Mouse (Mus musculus): ENCODE data around the gene Pknox1.
"Not testable (repeated sequence)": the region's sequence is repeated elsewhere in the genome, so short reads cannot be mapped to it uniquely, and the experiment has no call there.

Gene Pknox1

DNA sequence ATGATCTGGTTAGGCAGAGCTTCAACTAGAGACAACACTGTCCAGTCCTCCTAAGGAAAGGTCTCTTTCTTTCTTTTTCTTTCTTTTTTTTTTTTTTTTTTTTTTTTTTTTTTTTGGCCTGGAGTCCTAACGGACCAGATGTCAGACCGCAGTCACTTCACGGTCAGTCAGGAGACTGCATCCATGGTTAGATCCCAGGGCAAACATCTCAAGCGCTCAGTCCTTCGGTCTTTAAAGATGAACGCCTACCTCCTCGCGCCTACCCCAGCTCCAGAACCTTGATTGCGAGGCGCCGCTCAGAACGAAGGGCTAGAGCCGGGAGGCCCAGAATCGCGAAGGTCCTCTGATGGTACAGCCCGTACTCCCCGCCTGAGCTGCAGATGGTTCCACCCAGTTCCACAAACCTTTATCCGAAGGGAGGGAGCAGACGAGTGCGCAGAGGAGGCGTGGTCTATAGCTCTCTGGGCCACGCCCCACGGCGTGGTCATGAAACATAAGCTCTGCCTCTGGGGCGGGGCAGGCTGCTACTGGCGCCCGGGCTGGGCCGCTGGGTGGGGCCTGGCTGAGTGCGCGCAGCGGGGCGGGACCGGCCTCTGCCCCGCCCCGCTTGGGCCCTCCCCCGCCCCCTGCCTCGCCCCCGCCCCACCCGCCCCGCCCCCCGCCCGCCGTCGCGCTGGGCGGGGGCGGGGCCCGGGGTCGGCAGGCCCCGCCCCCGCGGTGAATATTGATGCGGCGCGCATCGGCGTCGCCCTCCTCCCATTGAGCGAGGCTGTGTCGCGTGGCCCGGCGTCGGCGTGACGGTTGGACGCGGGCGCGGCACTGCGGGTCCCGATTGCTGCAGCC is at the start of gene Pknox1:
TSS of gene Pknox1 (plus strand) at position 720 of the 843 bp plus-strand sequence.
- DNase-seq (ENCODE audit: low spot score): peak; percentile 99

DNA sequence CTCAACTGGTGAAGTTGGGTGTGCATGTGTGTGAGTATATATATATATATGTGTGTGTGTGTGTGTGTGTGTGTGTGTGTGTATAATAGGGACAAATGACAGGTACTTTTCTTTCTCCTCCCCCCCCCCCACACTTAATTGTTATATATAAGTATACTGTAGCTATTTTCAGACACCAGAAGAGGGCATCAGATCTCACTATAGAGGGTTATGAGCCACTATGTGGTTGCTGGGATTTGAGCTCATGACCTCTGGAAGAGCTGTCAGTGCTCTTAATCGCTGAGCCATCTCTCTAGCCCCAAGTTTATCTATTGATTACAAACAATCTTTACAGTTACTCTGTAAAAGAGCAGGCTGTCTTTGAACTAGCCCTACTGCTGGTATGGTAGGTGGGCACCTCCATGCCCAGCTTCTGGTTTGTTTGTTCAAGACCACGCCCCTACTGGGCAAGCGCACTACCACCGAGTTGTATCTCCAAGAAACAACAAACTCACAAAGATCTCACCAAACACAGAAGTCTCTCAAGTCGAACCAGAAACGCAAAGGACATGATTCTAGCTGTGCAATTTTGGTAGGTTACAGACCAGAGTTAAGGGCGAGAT is 45.1 kb upstream of the Pknox1 start:
- DNase-seq (ENCODE audit: low spot score): no peak

DNA sequence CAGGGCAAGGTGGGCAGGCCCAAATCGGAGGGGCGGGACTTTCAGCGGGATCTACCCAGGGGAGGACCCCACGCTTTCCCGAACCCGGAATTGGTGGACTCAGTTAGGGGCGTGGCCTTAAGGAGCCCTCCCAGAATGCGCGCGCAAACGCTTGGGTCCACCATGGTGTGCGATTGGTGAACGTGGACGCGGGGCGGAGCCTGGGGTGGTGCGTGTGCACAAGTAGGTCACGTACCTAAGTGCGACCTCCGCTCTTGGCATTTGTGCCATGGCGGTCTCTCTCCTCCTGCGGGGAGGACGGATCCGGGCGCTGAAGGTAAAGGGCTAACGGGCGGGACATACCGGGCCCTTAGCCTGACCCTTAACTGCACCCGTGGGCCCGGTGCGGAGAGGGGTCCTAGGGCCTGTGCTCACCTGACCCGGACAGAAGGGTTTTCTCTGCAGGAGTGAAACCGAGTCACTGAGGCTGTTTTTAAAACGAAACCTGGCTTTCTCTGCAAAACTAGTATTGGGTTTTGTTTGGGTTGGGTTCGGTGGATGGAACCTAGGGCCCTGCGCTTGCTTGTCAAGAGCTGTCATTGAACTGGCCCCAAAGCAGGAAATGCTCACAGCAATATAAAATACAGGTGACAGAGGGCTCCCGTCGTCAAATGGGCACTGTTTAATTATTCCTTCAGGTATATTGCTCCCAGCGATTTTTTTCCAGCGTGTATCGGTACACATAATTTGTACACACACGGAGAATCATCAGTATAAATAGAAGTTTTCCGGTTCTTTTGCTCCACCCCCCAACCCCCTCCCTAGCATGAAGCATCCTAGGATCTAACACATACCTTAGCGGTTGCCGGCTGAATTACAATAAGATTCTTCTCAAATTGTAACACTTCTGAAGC is 44.3 kb upstream of the Pknox1 start, which contains the start of the genes Wdr4 and Ndufv3:
TSS of gene Wdr4 (minus strand) at position 35 of the 893 bp plus-strand sequence.
TSS of gene Ndufv3 (plus strand) at position 170 of the 893 bp plus-strand sequence.
- peak; percentile 99 for DNase-seq (ENCODE audit: low spot score)

DNA sequence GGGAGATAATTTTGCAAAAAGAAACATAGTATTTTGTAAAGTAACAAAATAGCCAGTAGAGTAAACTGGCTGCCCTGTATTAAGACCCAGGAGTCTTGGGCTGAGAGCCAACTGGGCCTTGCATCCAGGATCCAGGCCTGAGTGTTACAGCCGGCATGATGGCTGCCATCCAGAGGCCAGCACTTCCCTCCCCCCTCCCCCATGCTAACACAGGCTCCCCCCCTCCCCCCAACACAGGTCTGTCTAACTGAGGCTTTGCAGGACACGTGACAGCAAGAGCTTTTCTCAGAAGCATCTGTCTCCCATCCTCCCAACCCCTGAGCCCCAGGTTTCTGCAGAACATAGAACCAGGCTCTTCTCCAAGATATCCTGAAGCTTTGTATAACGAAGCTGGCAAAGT is 43.6 kb upstream of the Pknox1 start:
- no peak for DNase-seq (ENCODE audit: low spot score)

DNA sequence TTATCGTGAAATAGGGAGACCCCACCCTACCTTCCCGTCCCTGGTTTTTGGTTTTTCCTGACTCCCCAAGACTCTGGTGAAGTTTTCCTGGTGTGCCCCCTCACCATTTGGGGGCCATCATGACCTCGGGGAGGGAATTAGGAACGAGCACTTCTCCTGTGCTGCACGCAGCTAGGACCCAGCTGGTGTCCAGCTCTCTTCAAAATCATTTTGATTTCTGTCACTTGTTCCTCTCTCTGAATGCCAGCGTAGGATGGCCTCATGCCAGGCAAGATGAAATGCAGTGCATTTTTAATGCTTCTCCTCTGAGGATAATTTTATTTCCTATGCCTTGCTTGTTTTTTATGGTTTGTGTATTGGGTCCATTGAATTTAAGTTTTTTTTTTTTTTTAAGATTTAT is 42.6 kb upstream of the Pknox1 start:
- DNase-seq (ENCODE audit: low spot score): no peak

DNA sequence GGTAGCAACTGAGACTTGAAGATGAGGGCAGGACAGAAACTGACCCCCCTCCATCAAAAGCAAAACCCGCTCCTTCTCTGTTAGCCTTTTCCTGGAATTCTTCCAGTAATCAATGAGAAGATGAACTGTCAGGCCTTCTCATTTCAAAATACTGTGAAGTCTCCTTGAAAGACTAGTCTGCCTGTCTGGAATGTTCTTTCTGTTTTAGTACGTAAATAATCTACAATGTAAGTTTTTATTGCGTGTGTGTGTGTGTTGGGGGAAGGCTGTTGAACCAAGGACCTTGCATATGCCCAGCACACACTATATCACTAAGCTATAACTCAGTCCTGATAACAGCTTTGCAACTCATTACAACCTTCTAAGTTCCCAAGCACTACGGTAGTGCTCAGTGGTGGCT is 39.4 kb upstream of the Pknox1 start:
- no peak for DNase-seq (ENCODE audit: low spot score)

DNA sequence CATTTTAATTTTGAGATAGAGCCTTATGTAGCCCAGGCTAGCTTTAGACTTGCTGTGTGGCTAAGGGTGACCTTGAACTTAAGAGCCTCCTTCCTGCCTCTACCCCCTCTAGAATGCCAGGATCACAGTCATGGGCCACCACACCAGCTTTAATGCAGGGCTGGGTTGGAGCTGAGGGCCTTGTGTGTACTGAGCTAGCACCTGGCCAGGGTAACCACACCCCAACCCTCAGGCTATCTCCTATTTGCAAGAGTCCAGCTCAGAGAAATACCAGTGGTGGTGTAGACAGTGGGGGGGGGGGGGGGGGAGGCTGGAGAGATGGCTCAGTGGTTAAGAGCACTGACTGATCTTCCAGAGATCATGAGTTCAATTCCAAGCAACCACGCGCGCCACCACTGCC is 38.7 kb upstream of the Pknox1 start:
- DNase-seq (ENCODE audit: low spot score): no peak

DNA sequence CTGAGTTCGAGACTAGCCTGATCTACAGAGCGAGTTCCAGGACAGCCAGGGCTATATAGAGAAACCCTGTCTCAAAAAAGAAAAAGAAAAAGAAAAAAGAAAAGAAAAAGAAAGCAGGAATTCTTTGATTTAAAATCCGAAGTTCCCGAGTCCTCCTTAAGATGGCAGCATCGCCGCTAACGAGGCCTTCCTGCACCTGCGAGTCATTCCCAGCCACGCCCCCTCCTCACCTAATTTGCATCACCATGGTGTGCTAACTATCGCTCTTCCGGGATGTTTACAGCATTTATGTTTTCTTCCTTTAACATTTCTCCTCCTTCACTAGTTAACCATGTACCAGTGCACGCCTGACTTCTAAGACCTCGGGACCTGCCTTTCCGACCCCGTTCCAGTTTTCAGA is 35.2 kb upstream of the Pknox1 start:
- DNase-seq (ENCODE audit: low spot score): no peak

DNA sequence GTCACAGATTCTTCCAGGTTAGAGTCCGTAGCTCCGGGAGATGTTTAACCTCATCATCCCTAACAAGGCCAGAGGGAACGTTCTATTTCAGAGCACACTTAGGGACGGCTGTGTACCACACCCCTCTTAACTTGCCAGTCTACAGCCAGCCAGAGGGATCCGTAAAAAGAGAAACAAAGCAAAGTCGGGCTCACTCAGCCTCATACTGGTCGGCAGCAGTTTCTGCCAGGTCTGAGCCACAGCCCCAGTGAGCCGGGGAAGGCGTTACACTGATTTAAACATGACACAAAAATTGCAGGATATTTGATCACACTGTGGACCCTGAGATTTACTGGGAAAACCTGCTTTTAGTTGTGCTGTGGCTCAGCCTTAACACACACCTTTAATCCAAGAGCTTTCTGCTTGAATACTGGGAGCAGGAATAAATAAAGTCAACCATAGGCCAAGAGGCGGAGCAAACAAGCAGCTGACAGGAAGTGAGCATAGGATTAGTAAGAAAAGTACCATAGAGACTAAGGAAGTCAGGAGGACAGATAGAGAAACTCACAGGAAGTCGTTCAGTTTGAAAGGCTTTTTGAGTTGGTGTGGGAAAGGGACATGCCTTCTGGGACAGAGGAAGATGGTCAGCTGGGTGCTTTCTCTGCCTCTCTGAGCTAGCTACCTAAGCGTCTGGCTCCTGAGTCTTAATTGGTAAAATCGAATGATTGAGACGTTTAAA is 32.9 kb upstream of the Pknox1 start:
- no peak for DNase-seq (ENCODE audit: low spot score)

DNA sequence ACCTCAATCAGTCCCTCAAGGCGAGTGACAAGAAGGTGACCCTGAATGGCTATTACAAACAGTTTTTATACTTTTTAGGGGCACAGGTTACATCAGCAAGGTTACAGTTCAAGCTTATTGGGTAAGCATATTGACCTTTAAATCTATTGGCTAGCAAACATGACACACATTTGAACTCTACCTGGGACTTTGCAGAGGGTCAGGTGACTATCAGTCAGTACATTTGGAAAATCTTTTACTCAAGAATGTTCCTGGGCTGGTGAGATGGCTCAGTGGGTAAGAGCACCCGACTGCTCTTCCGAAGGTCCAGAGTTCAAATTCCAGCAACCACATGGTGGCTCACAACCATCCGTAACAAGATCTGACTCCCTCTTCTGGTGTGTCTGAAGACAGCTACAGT is 32.2 kb upstream of the Pknox1 start:
- DNase-seq (ENCODE audit: low spot score): not testable (repeated sequence)

DNA sequence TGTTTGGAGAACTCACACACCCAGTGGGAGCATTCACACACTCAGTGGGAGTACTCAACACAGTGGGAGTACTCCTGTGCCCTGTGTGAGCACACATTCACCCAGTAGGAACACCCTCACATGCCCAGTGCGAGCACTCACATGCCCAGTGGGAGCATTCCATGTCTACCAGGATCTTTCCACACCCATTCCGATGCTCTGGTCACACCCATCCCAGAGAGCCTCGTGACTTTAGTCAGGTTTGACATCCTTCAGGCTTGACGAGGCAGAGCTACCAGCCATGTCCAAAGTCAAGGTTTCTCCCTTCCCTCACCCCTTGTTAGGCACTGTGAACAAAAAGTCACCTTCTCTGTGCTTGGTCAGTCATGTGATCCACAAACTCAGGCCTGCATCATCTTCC is 29.2 kb upstream of the Pknox1 start:
- no peak for DNase-seq (ENCODE audit: low spot score)

DNA sequence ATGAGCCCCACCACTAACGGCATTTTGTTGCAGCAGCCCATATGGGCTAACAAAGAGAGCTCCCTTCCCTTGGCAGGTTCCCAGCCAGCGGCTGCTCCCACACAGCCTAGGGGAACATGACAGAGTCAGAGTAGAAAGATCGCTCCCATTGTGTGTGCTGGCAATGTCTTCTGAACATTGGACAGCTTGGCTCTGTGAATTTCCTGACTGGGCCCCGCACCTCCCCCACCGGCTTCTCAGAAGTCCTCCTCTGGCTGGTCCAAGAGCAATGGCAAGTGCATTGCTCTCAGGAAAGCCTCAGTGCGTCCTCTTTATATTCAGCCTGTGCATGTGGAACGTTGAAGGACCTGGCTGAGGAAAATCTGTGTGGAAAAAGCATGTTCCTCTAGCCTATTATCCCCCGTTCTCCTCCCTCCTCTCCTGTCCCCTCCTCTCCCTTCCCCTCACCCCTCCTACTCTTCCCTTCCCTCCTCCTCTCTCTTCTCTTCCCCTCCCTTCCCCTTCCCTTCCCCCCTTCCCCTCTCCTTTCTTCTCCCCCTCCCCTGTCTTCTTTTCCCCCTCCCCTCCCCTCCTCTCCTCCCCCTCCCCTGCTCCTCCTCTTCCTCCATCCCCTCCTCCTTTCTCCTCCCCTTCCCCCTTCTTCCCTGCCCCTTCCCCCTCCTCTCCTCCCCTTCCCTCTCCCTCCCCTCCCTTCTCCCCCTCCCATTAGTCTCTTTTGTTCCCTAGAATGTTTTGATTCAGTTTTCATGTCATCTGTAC is 28.5 kb upstream of the Pknox1 start:
- DNase-seq (ENCODE audit: low spot score): no peak

DNA sequence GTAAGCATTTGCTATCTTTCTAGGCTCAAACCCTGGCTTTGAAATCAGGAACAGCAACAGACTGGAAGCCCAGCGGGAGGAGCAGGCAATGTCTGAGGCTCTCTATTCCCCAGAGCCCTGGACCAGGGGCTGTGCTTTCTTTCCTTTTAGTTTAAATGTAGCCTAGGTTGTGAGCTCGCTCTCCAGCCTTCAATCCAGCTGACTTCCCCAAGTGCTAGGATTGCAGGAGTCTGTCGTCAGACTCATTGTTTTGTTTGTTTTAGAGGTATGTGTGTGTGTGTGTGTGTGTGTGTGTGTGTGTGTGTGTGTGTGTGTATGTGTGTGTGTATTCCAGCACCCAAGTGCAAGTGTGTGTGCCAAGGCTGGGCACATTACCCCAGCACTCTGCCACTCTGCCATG is 24.4 kb upstream of the Pknox1 start:
- DNase-seq (ENCODE audit: low spot score): no peak

DNA sequence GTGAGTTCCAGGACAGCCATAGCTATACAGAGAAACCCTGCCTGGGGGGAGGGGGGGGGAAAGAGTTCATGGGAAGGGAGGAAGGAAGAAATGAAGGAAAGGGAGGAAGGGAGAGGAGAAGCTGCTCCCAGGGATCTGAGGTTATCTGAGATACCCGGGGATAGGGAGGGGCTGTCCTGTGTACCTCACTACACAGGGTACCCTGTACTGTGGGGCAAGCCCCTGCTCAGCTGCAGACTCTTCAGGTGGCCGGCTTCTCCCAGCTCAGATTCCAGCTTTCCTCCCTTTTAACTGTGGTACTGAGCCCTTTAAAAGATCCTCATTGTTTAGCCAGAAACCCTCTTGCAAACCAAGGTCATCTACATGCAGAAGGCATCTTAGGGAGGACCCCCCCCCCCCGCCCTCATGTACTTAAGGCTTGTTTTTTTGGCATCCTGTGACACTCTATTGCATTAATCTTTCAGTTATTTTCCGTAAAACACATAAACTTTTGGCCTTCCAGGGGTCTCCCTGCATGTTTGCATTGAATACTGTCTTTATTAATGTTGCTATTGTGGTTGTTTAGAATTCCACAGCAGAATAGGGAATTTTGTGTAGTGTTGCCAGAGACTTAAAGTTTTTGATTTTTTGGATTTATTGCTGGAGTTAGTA is 23.6 kb upstream of the Pknox1 start:
- no peak for DNase-seq (ENCODE audit: low spot score)

DNA sequence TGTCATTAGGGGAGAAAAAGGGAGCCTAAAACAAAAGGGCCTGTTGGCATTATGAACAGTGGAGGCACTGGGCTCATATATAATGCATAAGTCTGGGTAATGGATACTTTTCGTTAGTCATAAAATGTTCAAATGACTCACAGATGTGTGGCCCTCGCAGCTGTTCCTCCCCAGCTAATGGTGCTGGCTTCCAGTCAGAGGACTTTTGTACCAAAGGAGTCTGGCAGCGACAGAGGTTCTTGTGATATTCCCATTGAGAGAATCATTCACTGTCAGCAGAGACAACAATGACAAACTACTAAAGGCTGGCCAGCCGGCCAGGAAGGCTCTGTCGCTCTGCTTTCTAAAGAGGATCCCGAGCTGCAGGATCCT is 23.1 kb upstream of the Pknox1 start:
- DNase-seq (ENCODE audit: low spot score): no peak

DNA sequence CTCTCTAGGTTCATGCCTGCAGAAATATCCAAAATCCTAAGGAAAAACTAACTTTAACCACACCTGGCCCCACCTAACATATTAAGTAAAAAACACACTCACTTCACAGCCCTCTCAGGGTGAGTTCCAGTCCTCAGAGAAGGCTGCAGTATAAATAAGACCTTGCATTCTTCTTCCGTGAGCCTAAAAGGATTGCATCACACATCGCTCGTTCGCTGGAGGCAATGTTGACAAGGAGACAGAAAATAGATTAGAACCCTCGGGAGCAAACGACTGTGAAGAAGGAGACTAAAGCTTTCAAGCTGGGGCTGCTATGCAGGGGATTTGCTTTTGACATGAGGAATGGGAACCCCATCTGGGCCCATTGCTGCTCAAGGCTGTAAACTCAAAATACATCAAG is 21.0 kb upstream of the Pknox1 start:
- DNase-seq (ENCODE audit: low spot score): no peak

DNA sequence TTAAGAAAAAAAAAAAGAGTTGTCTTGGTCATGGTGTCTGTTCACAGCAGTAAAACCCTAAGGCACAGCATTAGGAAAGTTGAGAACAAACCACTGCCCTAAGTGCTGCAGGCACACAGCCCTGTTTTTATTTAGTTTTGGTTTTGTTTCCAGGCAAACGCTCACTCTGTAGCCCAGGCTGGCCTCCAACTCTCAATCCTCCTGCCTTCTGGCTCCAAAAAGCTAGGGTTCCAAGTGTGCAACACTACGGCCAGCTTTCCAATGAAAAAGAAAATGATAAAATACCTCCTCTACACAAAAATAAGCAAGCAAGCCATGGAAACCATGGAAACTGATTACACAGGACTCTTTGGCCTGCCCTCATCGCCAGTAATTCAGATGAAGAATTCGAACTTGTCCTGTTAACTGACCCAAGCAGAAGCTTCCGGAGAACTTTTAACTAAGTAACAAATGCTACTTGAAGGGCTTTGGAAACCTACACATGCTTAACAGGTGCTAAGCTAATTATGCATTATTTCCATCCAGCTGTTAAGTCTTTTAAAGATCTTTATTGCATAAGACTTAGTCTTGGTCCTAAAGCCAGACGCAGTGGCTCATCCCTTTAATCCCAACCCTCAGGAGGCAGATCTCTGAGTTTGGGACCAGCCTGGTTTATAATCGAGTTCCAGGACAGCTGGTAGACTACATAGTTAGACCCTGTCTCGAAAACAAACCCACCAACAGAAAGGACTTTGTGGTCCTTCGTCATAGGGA is 17.9 kb upstream of the Pknox1 start:
- no peak for DNase-seq (ENCODE audit: low spot score)

DNA sequence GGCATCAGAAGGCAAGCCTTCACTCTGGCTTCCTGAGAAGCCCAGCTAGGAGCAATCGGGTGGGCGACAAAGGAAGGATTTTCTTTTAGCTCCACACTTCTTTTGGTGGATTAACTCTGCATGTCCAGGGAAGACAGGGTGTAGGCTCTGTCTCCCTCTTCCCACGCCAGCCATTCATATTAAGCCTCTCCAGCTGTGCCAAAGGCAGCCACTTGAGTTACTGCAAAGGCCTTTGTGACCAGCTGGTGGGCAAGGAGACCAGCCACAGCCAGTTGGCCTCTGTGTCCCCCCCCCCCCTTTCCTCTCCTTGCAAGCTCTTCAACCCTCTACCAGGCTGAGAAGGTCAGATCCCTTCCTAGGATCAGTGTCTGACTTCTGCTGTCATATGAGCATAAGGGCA is 16.6 kb upstream of the Pknox1 start:
- no peak for DNase-seq (ENCODE audit: low spot score)

DNA sequence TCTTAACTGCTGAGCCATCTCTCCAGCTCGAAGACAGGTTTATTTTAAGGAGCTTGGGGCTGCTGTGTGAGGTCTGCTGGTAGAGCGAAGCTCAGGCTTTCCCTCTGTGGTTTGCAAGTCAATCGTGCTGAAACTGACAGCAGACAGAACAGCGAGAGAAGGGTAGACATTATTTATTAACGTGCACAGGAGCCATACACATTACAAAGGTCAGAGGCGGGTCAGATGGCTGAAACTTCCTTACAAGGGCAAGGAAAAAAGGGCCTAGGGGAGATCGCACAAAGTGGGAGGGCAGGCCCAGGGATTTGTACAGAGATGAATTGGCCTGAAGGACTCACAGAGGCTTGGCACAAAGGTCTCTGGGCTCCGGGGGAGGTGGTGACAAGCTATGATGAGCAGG is 15.1 kb upstream of the Pknox1 start:
- no peak for DNase-seq (ENCODE audit: low spot score)

DNA sequence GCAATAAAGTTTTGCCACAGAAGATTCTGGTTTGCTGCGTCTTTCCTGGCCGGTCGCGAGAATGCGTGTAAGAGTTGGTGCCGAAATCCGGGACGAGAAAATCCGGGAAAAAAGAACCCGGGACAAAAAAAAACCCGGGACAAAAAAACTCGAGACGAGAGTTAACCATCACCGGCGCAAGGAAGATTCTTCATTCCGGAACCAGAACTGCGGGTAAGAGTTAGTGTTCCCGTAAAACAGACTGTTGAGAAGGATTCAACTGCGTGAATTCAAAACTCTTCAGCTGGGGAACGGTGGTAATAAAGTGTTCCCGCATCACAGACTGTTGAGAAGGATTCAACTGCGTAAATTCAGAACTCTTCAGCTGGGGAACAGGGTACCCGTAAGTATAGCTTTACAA is 11.9 kb upstream of the Pknox1 start:
- DNase-seq (ENCODE audit: low spot score): not testable (repeated sequence)
